Mouse (Mus musculus) embryonic facial prominence, embryonic 14.5 days (tissue): ENCODE data around the gene Btaf1. TPM values are rescaled to one million over a fixed set of nuclear protein-coding genes. Genes with fewer than 3 reads are reported as not detected.
"Not testable (repeated sequence)": the region's sequence is repeated elsewhere in the genome, so short reads cannot be mapped to it uniquely, and the experiment has no call there.

Source experiments
- ATAC-seq: fragments of 200-750 bp; cut with Nextera tagmentation; 2 replicates; pipeline ENCODE4 v1.8.0; 2017; ENCODE audit warnings: low read depth, moderate number of reproducible peaks, moderate TSS enrichment
- DNase-seq: peaks from one replicate; pipeline ENCODE4 v3.0.0-alpha.2; 2015; ENCODE audit warnings: low spot score
- H3K27ac ChIP-seq: fragments of 300-500 bp; sonication (generic); replicated peaks from 2 replicates; pipeline ENCODE4 v1.5.1; 2014; ENCODE audit warnings: low read depth, mild to moderate bottlenecking, low read length, moderate library complexity
- H3K27me3 ChIP-seq: fragments of 300-500 bp; sonication (generic); replicated peaks from 2 replicates; pipeline ENCODE4 v1.6.1; 2014; ENCODE audit warnings: low read length; ENCODE audit not compliant: control insufficient read depth, insufficient read depth
- H3K36me3 ChIP-seq: fragments of 300-500 bp; sonication (generic); 2 replicates; pipeline ENCODE4 v1.6.1; 2014; ENCODE audit warnings: low read length, mixed read lengths; ENCODE audit not compliant: control insufficient read depth, insufficient read depth
- H3K4me1 ChIP-seq: fragments of 300-500 bp; sonication (generic); 2 replicates; pipeline ENCODE4 v1.6.1; 2014; ENCODE audit warnings: antibody characterized with exemption, low read length; ENCODE audit not compliant: control insufficient read depth, insufficient read depth
- H3K4me2 ChIP-seq: fragments of 300-500 bp; sonication (generic); 2 replicates; pipeline ENCODE4 v1.6.1; 2014; ENCODE audit warnings: low read depth, mild to moderate bottlenecking, low read length, moderate library complexity, mixed read lengths
- H3K4me3 ChIP-seq: fragments of 300-500 bp; sonication (generic); 2 replicates; pipeline ENCODE4 v1.5.1; 2014; ENCODE audit warnings: low read depth, mild to moderate bottlenecking, low read length
- H3K9ac ChIP-seq: fragments of 300-500 bp; sonication (generic); 2 replicates; pipeline ENCODE4 v1.6.1; 2014; ENCODE audit warnings: low read depth, mild to moderate bottlenecking, low read length, moderate library complexity, mixed read lengths
- H3K9me3 ChIP-seq: fragments of 300-500 bp; sonication (generic); 2 replicates; pipeline ENCODE4 v1.6.1; 2016; ENCODE audit warnings: low read length; ENCODE audit not compliant: control insufficient read depth
- WGBS: fragments of 180-500 bp; shearing (Covaris S2); extraction: QIAGEN DNeasy Blood & Tissue Kit; methylation state at CpG from one replicate; pipeline ENCODE4 v1.1.7; 2014; 5-methylcytosine and 5-hydroxymethylcytosine counted together
- polyA plus RNA-seq: library from polyadenylated mRNA; unstranded; fragments of >200 nt; fragmentation: Nextera tagmentation; extraction: Ambion mirVana; gene quantifications from 2 replicates; pipeline ENCODE4 v1.2.1, GENCODE M21; 2014

The Btaf1 gene
- polyA plus RNA-seq, 1 experiment from 2014 or later = 12.5 TPM

DNA sequence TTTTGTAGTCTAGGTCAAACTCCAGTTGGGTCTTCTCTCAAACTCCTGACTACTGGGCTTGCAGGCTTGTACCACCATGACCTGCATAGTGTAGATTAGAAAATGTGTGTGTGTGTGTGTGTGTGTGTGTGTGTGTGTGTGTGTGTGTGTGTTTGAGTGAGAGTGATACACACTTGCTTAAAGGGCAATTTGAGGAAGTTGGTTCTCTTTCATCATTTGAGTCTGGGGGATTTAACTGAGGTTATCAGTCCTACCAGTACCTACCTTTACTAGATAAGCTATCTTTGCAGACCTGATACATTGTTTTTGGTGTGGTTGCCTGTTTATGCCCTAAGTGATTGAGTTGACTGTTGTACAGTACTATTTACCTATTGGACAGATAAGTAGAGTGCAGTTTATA is 6.2 kb downstream of the Btaf1 start:
- Histone ChIP-seq H3K36me3 (no peaks in the 10 kb centered on the region), H3K4me1 (peaks cover 7% of the 10 kb centered on the region), H3K9me3 (no peaks in the 10 kb centered on the region), H3K27me3 (no peaks in the 10 kb centered on the region), H3K4me3 (no peak overlapping the region), H3K27ac (no peak overlapping the region), H3K4me2 (no peak overlapping the region), H3K9ac (no peak overlapping the region)
- DNase-seq (no peak), ATAC-seq (no peak)

DNA sequence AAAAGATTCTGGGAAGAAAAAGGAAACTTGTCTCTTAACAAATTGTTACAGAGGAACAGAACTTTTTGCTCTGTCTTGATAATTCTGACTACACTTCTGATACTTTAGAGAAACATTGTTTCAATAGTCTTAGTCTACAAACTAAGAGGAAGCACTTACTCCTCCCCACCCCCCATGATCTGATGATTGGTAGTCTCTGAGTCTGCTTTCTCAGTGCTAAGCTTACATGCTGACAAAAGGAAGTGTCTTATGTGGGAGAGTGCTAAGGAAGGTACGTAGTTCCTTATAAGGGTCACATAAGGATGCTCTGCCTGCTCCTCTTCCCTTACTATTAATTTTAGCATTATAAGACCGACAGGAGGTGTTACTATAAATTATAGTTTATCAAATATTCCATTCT is 6.7 kb downstream of the Btaf1 start:
- 81% methylated on average over 2 of the region's 2 CpGs for WGBS

DNA sequence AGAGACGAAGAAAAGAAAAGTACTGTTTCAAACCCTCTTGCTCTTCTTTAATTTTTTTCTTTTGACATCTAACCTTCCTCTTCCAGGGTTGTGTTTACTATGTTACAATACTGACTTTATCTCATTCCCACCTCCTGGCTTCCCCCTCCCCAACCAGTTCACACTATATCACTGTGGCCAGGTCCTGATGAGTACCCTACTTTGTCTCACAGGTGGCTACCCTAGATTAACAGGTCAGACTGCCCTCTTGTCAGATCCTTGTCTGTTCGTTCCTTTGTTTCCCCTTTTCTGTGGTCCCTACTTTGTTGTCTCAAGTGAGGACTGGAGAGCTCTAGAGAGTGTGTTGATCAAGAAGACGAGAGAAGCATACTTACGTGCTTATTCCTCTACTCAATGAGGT is 10.4 kb downstream of the Btaf1 start:
- 89% methylated on average over 4 of the region's 4 CpGs for WGBS
- no peaks in the 10 kb centered on the region for H3K36me3 ChIP-seq
- H3K9ac ChIP-seq = no peak overlapping the region
- no peaks in the 10 kb centered on the region for H3K4me1 ChIP-seq
- no peak overlapping the region for H3K4me3 ChIP-seq
- no peak overlapping the region for H3K4me2 ChIP-seq
- no peaks in the 10 kb centered on the region for H3K9me3 ChIP-seq
- ATAC-seq (no peak), DNase-seq (no peak)
- H3K27me3 ChIP-seq = no peaks in the 10 kb centered on the region
- H3K27ac ChIP-seq = no peak overlapping the region

More for the DNA sequence above, 6.7 kb downstream of the Btaf1 start:
- no peak for ATAC-seq
- no peak overlapping the region for H3K4me2 ChIP-seq
- no peak overlapping the region for H3K4me3 ChIP-seq
- DNase-seq = no peak
- no peaks in the 10 kb centered on the region for H3K9me3 ChIP-seq
- H3K27me3 ChIP-seq = no peaks in the 10 kb centered on the region
- peaks cover 2% of the 10 kb centered on the region; the same call in 1 of the 2 replicates for H3K4me1 ChIP-seq
- no peaks in the 10 kb centered on the region for H3K36me3 ChIP-seq
- H3K9ac ChIP-seq = no peak overlapping the region
- H3K27ac ChIP-seq = no peak overlapping the region

DNA sequence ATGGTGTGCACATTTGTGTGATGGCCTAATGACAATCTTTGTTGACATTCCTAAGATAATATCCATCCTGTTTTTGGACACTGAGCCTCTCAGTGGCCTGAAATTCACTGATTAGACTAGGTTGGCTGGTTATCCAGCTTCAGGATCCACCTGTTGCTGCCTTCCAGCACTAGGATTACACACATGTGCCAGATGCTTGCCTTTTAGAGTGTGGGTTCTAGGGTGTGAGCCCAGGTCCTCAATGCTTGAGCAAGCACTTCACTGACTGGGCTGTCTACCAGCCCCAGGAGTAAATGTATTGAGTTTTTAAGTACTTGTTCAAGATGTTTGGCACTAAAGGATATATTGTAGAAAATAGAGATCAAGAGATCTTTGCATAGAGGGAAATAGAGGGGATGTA is 12.1 kb downstream of the Btaf1 start:
- no peak overlapping the region for H3K27ac ChIP-seq
- ATAC-seq = no peak
- no peak for DNase-seq

DNA sequence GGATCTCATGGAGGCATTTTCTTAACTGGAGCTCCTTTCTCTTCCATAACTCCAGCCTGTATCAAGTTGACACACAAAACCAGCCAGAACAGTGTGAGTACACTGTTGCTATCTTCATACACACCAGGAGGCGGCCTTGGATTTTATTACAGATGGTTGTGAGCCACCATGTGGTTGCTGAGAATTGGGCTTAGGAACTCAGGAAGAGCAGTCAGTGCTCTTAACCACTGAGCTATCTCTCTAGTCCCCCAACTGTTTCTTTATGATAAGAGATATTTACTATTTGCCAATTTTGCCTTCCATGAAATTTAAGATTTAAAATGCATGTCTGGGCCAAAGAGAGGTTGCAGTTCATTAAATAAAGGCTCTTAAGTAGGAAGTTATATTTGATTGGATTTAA is 14.2 kb downstream of the Btaf1 start:
- Histone ChIP-seq H3K9ac (no peak overlapping the region), H3K4me3 (no peak overlapping the region), H3K9me3 (no peaks in the 10 kb centered on the region), H3K27me3 (no peaks in the 10 kb centered on the region), H3K4me1 (no peaks in the 10 kb centered on the region), H3K36me3 (no peaks in the 10 kb centered on the region), H3K4me2 (no peak overlapping the region), H3K27ac (no peak overlapping the region)
- WGBS = 83% methylated on average over 1 of the region's 1 CpGs
- DNase-seq (no peak), ATAC-seq (no peak)

More for the DNA sequence above, 12.1 kb downstream of the Btaf1 start:
- no peak overlapping the region for H3K9ac ChIP-seq
- no peak overlapping the region for H3K4me3 ChIP-seq
- H3K9me3 ChIP-seq = no peaks in the 10 kb centered on the region
- no peaks in the 10 kb centered on the region for H3K4me1 ChIP-seq
- H3K4me2 ChIP-seq = no peak overlapping the region
- H3K36me3 ChIP-seq = no peaks in the 10 kb centered on the region
- H3K27me3 ChIP-seq = no peaks in the 10 kb centered on the region

DNA sequence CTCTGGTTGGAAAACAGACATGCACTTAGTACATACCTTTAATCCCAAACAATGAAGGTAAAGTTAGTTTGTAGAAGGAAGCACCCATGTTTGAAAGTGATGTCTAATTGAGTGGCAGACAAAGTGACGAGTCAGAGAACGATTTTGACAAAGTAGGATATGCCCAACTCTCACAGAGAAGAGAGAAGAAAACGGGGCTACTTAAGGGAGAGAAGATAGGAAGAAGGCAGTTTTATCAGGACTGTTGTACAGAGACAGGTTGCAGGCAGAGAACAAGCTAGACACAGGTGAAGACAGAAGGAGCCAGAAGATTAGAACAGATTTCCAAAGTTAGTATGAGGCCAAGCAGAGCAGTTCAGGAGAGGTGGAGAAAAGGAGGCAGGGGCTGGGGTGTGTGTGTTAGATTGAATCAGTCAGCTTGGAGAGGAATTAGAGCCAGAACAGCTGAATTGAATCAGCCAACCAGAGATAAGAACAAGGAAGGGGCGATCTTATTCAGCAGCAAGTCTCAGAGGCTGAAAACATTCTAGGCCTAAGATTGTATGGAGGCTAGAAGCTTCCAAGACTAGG is 27.8 kb downstream of the Btaf1 start:
- Histone ChIP-seq H3K36me3 (peaks cover 22% of the 10 kb centered on the region), H3K4me3 (no peak overlapping the region), H3K9ac (no peak overlapping the region), H3K27me3 (no peaks in the 10 kb centered on the region), H3K27ac (no peak overlapping the region), H3K4me1 (no peaks in the 10 kb centered on the region), H3K4me2 (no peak overlapping the region), H3K9me3 (no peaks in the 10 kb centered on the region)
- ATAC-seq = no peak
- 66% methylated on average over 4 of the region's 4 CpGs for WGBS
- DNase-seq = no peak

DNA sequence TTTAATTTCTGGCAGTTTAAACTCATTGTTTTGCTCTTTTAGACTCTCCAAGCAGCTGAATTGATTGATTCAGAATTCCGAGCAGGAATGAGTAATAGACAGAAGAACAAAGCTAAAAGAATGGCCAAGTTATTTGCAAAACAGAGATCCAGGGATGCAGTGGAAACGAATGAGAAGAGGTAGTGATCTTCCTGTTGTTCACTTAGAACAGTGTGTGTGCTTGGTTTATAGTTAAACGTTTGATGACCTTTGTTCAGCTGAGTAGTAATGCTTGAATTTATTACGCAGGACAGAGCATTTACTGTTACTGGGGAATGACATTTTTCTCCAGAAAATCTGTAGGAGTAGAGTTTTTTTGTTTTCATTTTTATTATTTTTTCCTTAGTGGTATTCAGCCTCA is 32.5 kb downstream of the Btaf1 start:
- H3K36me3 ChIP-seq = peaks cover 57% of the 10 kb centered on the region
- no peaks in the 10 kb centered on the region for H3K4me1 ChIP-seq
- WGBS = 90% methylated on average over 4 of the region's 4 CpGs
- H3K4me2 ChIP-seq = no peak overlapping the region
- no peak overlapping the region for H3K27ac ChIP-seq
- H3K9ac ChIP-seq = no peak overlapping the region
- no peaks in the 10 kb centered on the region for H3K9me3 ChIP-seq
- DNase-seq (no peak), ATAC-seq (no peak)
- H3K27me3 ChIP-seq = no peaks in the 10 kb centered on the region
- no peak overlapping the region for H3K4me3 ChIP-seq

DNA sequence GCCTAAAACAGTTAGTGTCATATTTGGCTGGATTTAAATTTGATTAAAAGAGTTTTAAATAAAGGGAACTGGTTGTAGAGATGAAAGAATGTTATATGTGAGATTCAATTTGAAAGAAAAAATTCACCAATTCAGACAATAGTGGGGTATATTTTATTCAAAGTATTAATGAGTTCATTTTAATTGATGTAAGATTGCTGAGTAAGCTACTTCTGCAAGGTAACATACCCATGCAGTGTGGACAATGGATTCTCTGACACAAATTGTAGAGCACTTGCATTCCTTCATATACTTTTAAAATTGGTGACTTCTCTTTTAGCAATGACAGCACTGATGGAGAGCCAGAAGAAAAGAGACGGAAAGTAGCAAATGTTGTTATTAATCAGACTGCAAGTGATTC is 35.4 kb downstream of the Btaf1 start:
- Histone ChIP-seq H3K4me3 (no peak overlapping the region), H3K9me3 (no peaks in the 10 kb centered on the region), H3K27ac (no peak overlapping the region), H3K4me1 (no peaks in the 10 kb centered on the region), H3K36me3 (peaks cover 69% of the 10 kb centered on the region), H3K27me3 (no peaks in the 10 kb centered on the region), H3K4me2 (no peak overlapping the region), H3K9ac (no peak overlapping the region)
- ATAC-seq (no peak), DNase-seq (no peak)
- 93% methylated on average over 1 of the region's 1 CpGs for WGBS

DNA sequence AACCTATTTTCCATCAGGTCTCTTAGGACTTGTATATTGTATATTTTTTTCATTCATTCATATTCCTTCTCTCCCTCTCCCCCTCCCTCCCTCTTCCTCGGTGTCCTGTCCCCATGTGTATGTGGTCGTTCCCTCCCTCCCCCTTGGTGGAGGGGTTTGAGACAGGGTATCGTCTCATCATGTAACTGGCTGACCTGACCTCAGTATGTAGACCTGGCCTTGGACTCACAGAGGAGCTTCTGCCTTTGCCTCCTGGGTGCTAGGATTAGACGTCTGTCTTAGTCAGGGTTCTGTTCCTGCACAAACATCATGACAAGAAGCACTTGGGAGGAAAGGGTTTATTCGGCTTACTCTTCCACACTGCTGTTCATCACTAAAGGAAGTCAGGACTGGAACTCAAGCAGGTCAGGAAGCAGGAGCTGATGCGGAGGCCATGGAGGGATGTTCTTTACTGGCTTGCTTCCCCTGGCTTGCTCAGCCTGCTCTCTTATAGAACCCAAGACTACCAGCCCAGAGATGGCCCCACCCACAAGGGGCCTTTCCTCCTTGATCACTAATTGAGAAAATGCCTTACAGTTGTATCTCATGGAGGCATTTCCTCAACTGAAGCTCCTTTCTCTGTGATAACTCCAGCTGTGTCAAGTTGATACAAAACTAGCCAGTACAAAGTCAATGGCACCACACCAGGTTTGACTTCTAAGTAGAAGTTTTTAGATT is 36.8 kb downstream of the Btaf1 start:
- not testable (repeated sequence) for H3K9me3 ChIP-seq, H3K27me3 ChIP-seq, H3K4me1 ChIP-seq, H3K4me2 ChIP-seq, H3K4me3 ChIP-seq, DNase-seq, H3K9ac ChIP-seq, H3K27ac ChIP-seq, ATAC-seq
- H3K36me3 ChIP-seq = peaks cover 64% of the 10 kb centered on the region
- WGBS = 85% methylated on average over 6 of the region's 6 CpGs
